Mouse (Mus musculus): ENCODE results near the gene Ptprk. TPM values are rescaled to one million over a fixed set of nuclear protein-coding genes. Genes with fewer than 3 reads are reported as not detected.

Ptprk gene
- polyA plus RNA-seq, 1 experiment, result 6.0 TPM

DNA sequence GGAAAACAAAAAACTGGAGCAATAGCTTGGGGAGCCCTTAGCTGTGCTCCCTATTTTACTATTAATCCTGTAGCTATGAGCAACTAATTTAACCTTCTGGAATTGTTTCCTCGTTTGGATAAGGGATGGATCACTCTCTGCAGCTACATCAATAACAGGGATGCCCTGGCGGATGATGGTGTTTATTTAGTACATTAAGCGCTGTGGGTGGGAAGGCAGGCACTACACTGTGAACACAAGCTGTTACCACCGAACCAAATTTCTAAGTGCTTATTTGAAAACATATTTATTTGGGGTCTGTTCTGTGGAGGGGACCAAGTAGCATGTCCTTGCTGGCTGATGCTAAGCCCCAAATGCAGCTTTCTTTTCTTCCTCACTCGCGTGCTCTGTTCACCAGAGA, 149.0 kb downstream of the Ptprk start:
- Histone ChIP-seq H3K4me3 (ENCODE audit: control insufficient read depth, insufficient read depth, low read length) (no peak overlapping the region), H3K27me3 (ENCODE audit: control insufficient read depth, insufficient read depth, low read length) (no peaks in the 10 kb centered on the region), H3K4me1 (replicated peaks; ENCODE audit: control insufficient read depth, insufficient read depth, low read length) (no peaks in the 10 kb centered on the region), H3K36me3 (ENCODE audit: control insufficient read depth, insufficient read depth, low read length) (no peaks in the 10 kb centered on the region), H3K27ac (ENCODE audit: control insufficient read depth, insufficient read depth, low read length) (no peak overlapping the region)
- 95% methylated on average over 6 of the region's 6 CpGs for WGBS
- no peak for DNase-seq
- no peak for TF ChIP-seq POLR2A (IDR thresholded peaks at IDR 0.05; ENCODE audit: control insufficient read depth, extremely low read depth, insufficient read depth, low read length, poor library complexity)
- TF ChIP-seq CTCF (IDR thresholded peaks at IDR 0.05; ENCODE audit: borderline replicate concordance, control insufficient read depth, extremely low read depth, insufficient read depth, low read length, poor library complexity), result no peak

DNA sequence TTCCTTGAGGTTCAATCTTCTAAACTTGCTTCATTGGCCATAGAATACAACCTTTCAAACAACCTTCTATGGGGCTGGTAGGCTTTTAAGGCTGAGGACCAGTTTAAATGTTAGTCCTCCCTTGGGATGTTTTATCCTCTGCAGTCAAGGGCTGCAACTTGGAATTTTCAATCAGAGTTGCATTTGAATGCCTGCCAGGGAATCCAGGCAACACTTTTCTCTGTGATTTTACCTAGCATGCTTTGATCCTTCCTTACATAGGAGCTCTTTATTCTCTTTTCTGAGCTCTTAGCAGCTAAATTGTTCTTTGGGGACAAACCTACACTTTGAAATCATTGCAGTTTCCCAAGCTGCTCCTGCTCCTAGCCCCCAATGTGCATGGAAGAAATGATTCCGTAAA, 149.8 kb downstream of the Ptprk start:
- no peaks in the 10 kb centered on the region for H3K36me3 ChIP-seq (ENCODE audit: control insufficient read depth, insufficient read depth, low read length)
- DNase-seq, result no peak
- TF ChIP-seq POLR2A (IDR thresholded peaks at IDR 0.05; ENCODE audit: control insufficient read depth, extremely low read depth, insufficient read depth, low read length, poor library complexity), result no peak
- TF ChIP-seq CTCF (IDR thresholded peaks at IDR 0.05; ENCODE audit: borderline replicate concordance, control insufficient read depth, extremely low read depth, insufficient read depth, low read length, poor library complexity), result no peak
- H3K4me1 ChIP-seq (replicated peaks; ENCODE audit: control insufficient read depth, insufficient read depth, low read length), result no peaks in the 10 kb centered on the region
- WGBS, result 95% methylated on average over 1 of the region's 1 CpGs
- no peak overlapping the region for H3K27ac ChIP-seq (ENCODE audit: control insufficient read depth, insufficient read depth, low read length)
- no peak overlapping the region for H3K4me3 ChIP-seq (ENCODE audit: control insufficient read depth, insufficient read depth, low read length)
- H3K27me3 ChIP-seq (ENCODE audit: control insufficient read depth, insufficient read depth, low read length), result no peaks in the 10 kb centered on the region

DNA sequence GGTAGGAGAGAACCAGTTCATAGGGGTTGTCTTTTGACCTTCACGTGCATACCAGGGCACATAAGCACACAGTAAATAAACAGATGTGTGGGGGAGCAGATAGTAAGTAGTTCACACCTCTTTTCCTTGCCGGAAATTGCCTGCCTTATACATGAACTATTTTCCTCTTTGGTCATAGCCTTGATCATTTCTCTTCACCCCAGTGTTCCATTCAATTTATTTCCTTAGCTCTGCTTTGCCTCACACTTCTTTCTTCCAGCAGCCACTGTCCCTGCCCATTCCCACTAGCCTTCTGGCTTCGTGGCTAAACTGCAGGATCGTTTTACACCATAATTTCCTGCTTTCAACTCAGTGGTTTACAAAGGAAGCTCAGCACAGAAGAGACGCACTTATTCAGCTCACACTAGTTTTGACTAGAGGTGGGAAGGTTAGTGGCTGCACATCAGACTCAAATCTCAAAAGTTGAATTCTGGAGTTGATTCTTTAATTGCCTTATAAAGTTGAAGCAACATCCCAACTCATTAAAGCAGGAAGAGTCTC, 151.0 kb downstream of the Ptprk start:
- TF ChIP-seq CTCF (IDR thresholded peaks at IDR 0.05; ENCODE audit: borderline replicate concordance, control insufficient read depth, extremely low read depth, insufficient read depth, low read length, poor library complexity) (no peak), POLR2A (IDR thresholded peaks at IDR 0.05; ENCODE audit: control insufficient read depth, extremely low read depth, insufficient read depth, low read length, poor library complexity) (no peak)

DNA sequence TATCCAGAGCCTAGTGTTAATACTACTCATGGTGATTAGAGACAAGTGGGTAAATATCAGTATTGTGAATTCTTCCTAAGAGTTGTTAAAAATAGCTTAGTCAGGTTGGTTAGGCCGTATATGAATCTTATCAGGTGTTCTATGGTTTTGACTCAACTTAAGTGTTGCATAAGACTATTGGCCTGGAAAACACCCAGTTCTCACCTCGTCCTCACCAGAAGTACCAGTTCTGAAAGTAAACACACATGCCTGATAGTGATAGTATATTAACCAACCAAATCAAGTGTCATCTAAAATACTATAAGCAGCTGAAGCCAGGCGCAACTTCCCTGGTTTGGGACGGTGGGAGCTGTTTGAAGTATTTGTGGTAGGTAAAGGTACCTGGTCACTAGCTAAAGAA, 153.1 kb downstream of the Ptprk start:
- no peak for DNase-seq
- WGBS, result 94% methylated on average over 4 of the region's 4 CpGs
- Histone ChIP-seq H3K4me1 (replicated peaks; ENCODE audit: control insufficient read depth, insufficient read depth, low read length) (no peaks in the 10 kb centered on the region), H3K4me3 (ENCODE audit: control insufficient read depth, insufficient read depth, low read length) (no peak overlapping the region), H3K27me3 (ENCODE audit: control insufficient read depth, insufficient read depth, low read length) (no peaks in the 10 kb centered on the region), H3K27ac (ENCODE audit: control insufficient read depth, insufficient read depth, low read length) (no peak overlapping the region), H3K36me3 (ENCODE audit: control insufficient read depth, insufficient read depth, low read length) (no peaks in the 10 kb centered on the region)
- no peak for TF ChIP-seq CTCF (IDR thresholded peaks at IDR 0.05; ENCODE audit: borderline replicate concordance, control insufficient read depth, extremely low read depth, insufficient read depth, low read length, poor library complexity)
- TF ChIP-seq POLR2A (IDR thresholded peaks at IDR 0.05; ENCODE audit: control insufficient read depth, extremely low read depth, insufficient read depth, low read length, poor library complexity), result no peak

More for the DNA sequence above, 151.0 kb downstream of the Ptprk start:
- Histone ChIP-seq H3K27me3 (ENCODE audit: control insufficient read depth, insufficient read depth, low read length) (no peaks in the 10 kb centered on the region), H3K4me1 (replicated peaks; ENCODE audit: control insufficient read depth, insufficient read depth, low read length) (no peaks in the 10 kb centered on the region), H3K4me3 (ENCODE audit: control insufficient read depth, insufficient read depth, low read length) (no peak overlapping the region), H3K27ac (ENCODE audit: control insufficient read depth, insufficient read depth, low read length) (no peak overlapping the region), H3K36me3 (ENCODE audit: control insufficient read depth, insufficient read depth, low read length) (no peaks in the 10 kb centered on the region)
- DNase-seq, result no peak
- 24% methylated on average over 5 of the region's 5 CpGs for WGBS

DNA sequence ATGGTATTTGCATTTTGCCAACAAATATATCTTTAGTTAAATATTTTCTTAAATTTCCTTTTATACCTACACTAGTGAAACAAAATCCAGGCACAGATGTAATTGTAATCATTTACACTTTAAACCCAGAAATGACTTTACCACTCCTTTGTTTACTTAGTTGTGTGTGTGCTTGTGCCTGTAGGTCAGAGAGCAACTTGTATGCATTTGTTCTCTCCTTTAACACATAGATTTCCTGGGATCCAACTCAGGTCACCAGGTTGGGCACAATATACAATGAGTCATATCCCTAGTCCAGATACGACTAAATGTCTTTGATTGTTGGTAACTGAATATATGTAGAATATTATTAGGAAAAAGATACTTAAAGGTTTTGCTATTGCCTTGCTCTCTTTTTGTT, 153.6 kb downstream of the Ptprk start:
- no peaks in the 10 kb centered on the region for H3K4me1 ChIP-seq (replicated peaks; ENCODE audit: control insufficient read depth, insufficient read depth, low read length)
- no peak for DNase-seq
- H3K36me3 ChIP-seq (ENCODE audit: control insufficient read depth, insufficient read depth, low read length), result no peaks in the 10 kb centered on the region
- H3K4me3 ChIP-seq (ENCODE audit: control insufficient read depth, insufficient read depth, low read length), result no peak overlapping the region
- H3K27ac ChIP-seq (ENCODE audit: control insufficient read depth, insufficient read depth, low read length), result no peak overlapping the region
- TF ChIP-seq CTCF (IDR thresholded peaks at IDR 0.05; ENCODE audit: borderline replicate concordance, control insufficient read depth, extremely low read depth, insufficient read depth, low read length, poor library complexity) (no peak), POLR2A (IDR thresholded peaks at IDR 0.05; ENCODE audit: control insufficient read depth, extremely low read depth, insufficient read depth, low read length, poor library complexity) (no peak)
- H3K27me3 ChIP-seq (ENCODE audit: control insufficient read depth, insufficient read depth, low read length), result no peaks in the 10 kb centered on the region
- 96% methylated on average over 1 of the region's 1 CpGs for WGBS

DNA sequence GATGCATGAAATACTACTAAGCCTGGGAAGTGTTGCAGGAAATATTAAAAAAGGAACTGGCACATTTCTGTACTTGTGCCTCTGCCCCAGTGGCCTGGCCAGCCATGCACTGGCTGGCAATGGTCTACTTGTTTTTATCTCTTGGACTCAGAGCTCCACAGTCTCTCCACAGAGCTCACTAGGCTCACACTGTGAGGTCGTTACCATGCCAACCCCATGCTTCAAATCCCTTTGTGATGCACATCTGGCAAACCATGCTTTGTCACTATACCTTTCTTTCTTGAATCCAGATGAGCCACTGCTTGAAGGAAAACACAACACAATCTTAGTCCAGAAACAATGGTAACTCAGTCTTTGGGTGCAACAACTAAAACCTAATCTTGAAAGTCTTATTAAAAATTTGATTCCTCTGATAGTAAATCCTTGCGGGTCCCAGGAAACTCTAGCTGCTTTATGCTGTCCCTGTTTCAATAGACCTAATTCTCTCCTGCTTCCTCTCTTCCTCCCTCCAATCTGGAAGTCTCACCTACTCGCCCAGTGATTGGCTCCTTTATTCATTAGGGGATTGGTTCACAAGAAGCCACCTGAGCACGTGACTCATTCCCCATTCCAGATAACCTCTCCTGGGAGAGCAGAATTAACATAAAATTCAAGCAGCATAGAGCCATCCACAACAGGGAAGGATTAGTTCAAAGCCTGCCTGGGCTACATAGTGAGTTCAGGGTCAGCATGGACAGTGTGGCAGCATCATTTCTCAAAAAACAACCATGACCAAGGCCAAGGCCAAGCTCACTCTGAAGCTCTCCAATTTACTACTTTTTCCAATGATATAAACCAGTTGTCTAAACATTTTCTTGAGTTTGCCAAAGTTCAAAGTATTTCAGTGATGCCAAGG, 157.9 kb downstream of the Ptprk start:
- Histone ChIP-seq H3K36me3 (ENCODE audit: control insufficient read depth, insufficient read depth, low read length) (no peaks in the 10 kb centered on the region), H3K27ac (ENCODE audit: control insufficient read depth, insufficient read depth, low read length) (no peak overlapping the region), H3K27me3 (ENCODE audit: control insufficient read depth, insufficient read depth, low read length) (no peaks in the 10 kb centered on the region), H3K4me1 (replicated peaks; ENCODE audit: control insufficient read depth, insufficient read depth, low read length) (no peaks in the 10 kb centered on the region), H3K4me3 (ENCODE audit: control insufficient read depth, insufficient read depth, low read length) (no peak overlapping the region)
- 95% methylated on average over 4 of the region's 4 CpGs for WGBS
- TF ChIP-seq POLR2A (IDR thresholded peaks at IDR 0.05; ENCODE audit: control insufficient read depth, extremely low read depth, insufficient read depth, low read length, poor library complexity) (no peak), CTCF (IDR thresholded peaks at IDR 0.05; ENCODE audit: borderline replicate concordance, control insufficient read depth, extremely low read depth, insufficient read depth, low read length, poor library complexity) (no peak)
- no peak for DNase-seq
